Mouse (Mus musculus) heart, postnatal 0 days (tissue): ENCODE data around the gene Mmrn2. TPM values are rescaled to one million over a fixed set of nuclear protein-coding genes. Genes with fewer than 3 reads are reported as not detected.

Source experiments
- ATAC-seq: fragments of 200-750 bp; cut with Nextera tagmentation; 2 replicates; pipeline ENCODE4 v1.8.0; 2017; ENCODE audit warnings: low read depth, moderate number of reproducible peaks, moderate library complexity; ENCODE audit not compliant: insufficient read depth
- DNase-seq: peaks from one replicate; pipeline ENCODE4 v3.0.0-alpha.2; 2016; ENCODE audit warnings: low spot score
- H3K27ac ChIP-seq: fragments of 300-500 bp; sonication (generic); 2 replicates; pipeline ENCODE4 v1.5.1; 2014; ENCODE audit warnings: low read depth, mild to moderate bottlenecking
- H3K27me3 ChIP-seq: fragments of 300-500 bp; sonication (generic); 2 replicates; pipeline ENCODE4 v1.6.1; 2014; ENCODE audit warnings: low read length, mixed read lengths; ENCODE audit not compliant: control insufficient read depth, insufficient read depth
- H3K36me3 ChIP-seq: fragments of 300-500 bp; sonication (generic); replicated peaks from 2 replicates; pipeline ENCODE4 v1.6.1; 2014; ENCODE audit warnings: low read length, mixed read lengths; ENCODE audit not compliant: control insufficient read depth, insufficient read depth
- H3K4me1 ChIP-seq: fragments of 300-500 bp; sonication (generic); 2 replicates; pipeline ENCODE4 v1.6.1; 2014; ENCODE audit warnings: antibody characterized with exemption; ENCODE audit not compliant: control insufficient read depth, insufficient read depth
- H3K4me2 ChIP-seq: fragments of 300-500 bp; sonication (generic); 2 replicates; pipeline ENCODE4 v1.6.1; 2014; ENCODE audit warnings: low read depth, mild to moderate bottlenecking, low read length, moderate library complexity
- H3K4me3 ChIP-seq: fragments of 300-500 bp; sonication (generic); 2 replicates; pipeline ENCODE4 v1.5.1; 2014; ENCODE audit warnings: low read depth, low read length
- H3K9ac ChIP-seq: fragments of 300-500 bp; sonication (generic); replicated peaks from 2 replicates; pipeline ENCODE4 v1.6.1; 2014; ENCODE audit warnings: low read depth, low read length, mixed read lengths
- H3K9me3 ChIP-seq: fragments of 300-500 bp; sonication (generic); replicated peaks from 2 replicates; pipeline ENCODE4 v1.6.1; 2016; ENCODE audit warnings: low read length; ENCODE audit not compliant: control insufficient read depth
- CTCF ChIP-seq: IDR thresholded peaks from 2 replicates; pipeline ENCODE4 v1.5.1; 2016; ENCODE audit warnings: antibody characterized with exemption, control low read depth, low read depth
- EP300 ChIP-seq: IDR thresholded peaks from 2 replicates; pipeline ENCODE4 v1.6.1; 2016; ENCODE audit warnings: antibody characterized with exemption, low read depth
- WGBS: fragments of 180-500 bp; shearing (Covaris S2); extraction: QIAGEN DNeasy Blood & Tissue Kit; methylation state at CpG from one replicate; pipeline ENCODE4 v1.1.7; 2014; 5-methylcytosine and 5-hydroxymethylcytosine counted together
- polyA plus RNA-seq: library from polyadenylated mRNA; unstranded; fragments of >200 nt; fragmentation: Nextera tagmentation; extraction: Ambion mirVana; gene quantifications from 2 replicates; pipeline ENCODE4 v1.2.1, GENCODE M21; 2015
- total RNA-seq: library from RNA; depleted of rRNA; stranded (reverse); fragments of >200 nt; gene quantifications from 2 replicates; pipeline ENCODE4 v1.2.3, GENCODE M21; 2014; ENCODE audit warnings: low replicate concordance; rRNA removed

The Mmrn2 gene
- total RNA-seq (41.7 and 85.7 TPM in 2 replicates), polyA plus RNA-seq (18.7 and 20.4 TPM in 2 replicates)

DNA sequence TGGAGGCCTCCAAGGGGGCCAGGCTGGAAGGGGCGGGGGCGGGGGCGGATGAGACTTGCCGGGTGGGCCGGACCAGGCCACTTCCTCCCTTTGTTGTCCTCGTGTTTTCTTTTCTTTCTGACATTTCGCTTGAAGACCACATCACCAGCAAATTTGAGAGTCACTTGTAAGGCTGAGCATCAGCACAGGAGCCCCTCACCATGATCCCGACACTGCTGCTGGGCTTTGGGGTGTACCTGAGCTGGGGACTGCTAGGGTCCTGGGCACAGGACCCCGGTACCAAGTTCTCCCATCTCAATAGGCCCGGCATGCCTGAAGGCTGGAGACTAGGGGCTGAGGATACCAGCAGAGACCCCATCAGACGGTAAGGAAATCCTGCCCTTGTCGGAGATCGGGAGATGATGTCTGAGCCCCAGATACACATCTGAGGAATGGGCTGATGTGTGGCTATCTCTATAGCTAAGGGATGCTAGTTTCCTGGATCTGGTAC lies at the start of gene Mmrn2:
Mmrn2 (plus strand) TSS at position 51 of the 490 bp plus-strand sequence.
- Histone ChIP-seq H3K27me3 (no peaks in the 10 kb centered on the region), H3K4me1 (peaks cover 6% of the 10 kb centered on the region; the same call in 1 of the 2 replicates), H3K36me3 (no peaks in the 10 kb centered on the region), H3K9me3 (no peaks in the 10 kb centered on the region), H3K9ac (no peak within 1 kb of the TSS), H3K4me2 (peak within 1 kb of the TSS; percentile 51), H3K27ac (peak within 1 kb of the TSS; percentile 67), H3K4me3 (peak within 1 kb of the TSS; percentile 36)
- WGBS: 66% methylated on average over 13 of the region's 13 CpGs
- ATAC-seq (no peak), DNase-seq (no peak)
- TF ChIP-seq EP300: no peak
- no peak for TF ChIP-seq CTCF

DNA sequence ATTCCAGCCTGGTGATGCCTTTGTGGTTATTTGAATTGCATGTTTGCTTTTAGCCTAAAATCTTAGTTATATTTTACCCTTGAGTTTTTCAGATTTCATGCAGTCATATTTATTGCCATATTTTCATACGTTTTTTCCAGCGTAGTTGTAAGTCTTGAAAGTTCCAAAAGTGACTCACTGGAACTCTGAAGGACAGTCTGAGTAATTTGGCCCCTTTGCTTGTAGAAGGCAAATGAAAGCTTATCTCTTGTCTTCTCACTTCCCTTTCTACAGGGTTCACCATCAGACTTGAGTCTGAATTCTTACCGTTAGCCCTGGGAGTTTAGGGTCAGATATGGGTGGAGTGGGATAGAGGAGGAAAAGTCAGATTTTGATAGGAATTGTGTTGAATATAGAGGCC lies 48.7 kb upstream of the Mmrn2 start:
- no peaks in the 10 kb centered on the region for H3K9me3 ChIP-seq
- no peak overlapping the region for H3K4me2 ChIP-seq
- H3K27me3 ChIP-seq: no peaks in the 10 kb centered on the region
- TF ChIP-seq EP300 (no peak), CTCF (no peak)
- no peak overlapping the region for H3K9ac ChIP-seq
- 80% methylated on average over 3 of the region's 3 CpGs for WGBS
- H3K4me1 ChIP-seq: no peaks in the 10 kb centered on the region
- ATAC-seq (no peak), DNase-seq (no peak)
- H3K36me3 ChIP-seq: peaks cover 70% of the 10 kb centered on the region
- no peak overlapping the region for H3K4me3 ChIP-seq
- H3K27ac ChIP-seq: no peak overlapping the region

DNA sequence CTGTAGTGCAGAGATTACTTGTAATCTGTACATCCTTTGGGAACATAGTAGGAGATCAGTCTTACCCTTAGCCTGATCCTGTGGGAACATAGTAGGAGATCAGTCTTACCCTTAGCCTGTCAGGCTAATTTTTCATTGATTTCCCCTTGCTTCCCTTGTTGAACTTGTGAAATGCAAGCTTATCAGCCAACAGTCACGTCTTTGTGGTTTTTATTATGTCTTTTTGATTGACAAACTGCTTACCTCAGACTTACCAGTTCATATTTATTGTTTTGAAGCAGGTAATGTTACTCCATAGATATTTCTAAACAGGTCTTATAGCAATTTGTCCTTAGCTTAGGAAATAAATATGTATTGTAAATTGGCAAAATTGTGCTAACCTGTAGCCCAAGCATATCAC lies 47.6 kb upstream of the Mmrn2 start:
- Histone ChIP-seq H3K4me3 (no peak overlapping the region), H3K4me2 (no peak overlapping the region), H3K36me3 (peaks cover 71% of the 10 kb centered on the region), H3K27ac (no peak overlapping the region), H3K9ac (no peak overlapping the region), H3K27me3 (no peaks in the 10 kb centered on the region), H3K9me3 (no peaks in the 10 kb centered on the region), H3K4me1 (no peaks in the 10 kb centered on the region)
- TF ChIP-seq CTCF (no peak), EP300 (no peak)
- no peak for DNase-seq
- no peak for ATAC-seq
- WGBS: 64% methylated on average over 1 of the region's 1 CpGs

DNA sequence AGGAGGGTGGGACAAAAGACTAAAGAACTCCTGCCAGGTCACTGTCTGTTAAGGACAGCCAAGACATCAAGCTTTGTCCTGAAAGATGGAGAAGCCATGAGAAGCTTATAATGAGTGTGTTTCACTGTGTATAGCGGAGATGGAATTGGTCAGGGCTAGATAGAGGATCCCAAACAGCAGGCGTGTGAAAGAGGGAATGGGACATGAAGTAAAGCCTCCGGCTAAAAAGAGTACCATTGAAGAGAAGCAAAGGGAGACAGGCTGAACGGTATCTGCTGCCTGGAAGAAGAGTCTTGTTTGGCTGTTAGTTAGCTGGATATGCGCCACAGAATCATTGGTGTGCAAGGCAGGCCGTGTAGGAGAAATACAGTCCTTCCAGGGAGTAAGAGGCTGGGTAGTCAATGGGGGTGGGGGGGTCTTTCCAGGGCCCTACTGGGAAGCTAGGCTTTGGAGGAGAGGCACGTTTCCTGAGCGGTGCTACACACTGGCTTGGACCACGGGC lies 44.6 kb upstream of the Mmrn2 start:
- no peaks in the 10 kb centered on the region for H3K27me3 ChIP-seq
- no peak for TF ChIP-seq EP300
- no peak for TF ChIP-seq CTCF
- no peak for DNase-seq
- no peaks in the 10 kb centered on the region for H3K9me3 ChIP-seq
- H3K4me2 ChIP-seq: no peak overlapping the region
- WGBS: 93% methylated on average over 9 of the region's 9 CpGs
- H3K36me3 ChIP-seq: peaks cover 74% of the 10 kb centered on the region
- no peaks in the 10 kb centered on the region for H3K4me1 ChIP-seq
- no peak for ATAC-seq
- H3K4me3 ChIP-seq: no peak overlapping the region
- no peak overlapping the region for H3K27ac ChIP-seq
- H3K9ac ChIP-seq: no peak overlapping the region

DNA sequence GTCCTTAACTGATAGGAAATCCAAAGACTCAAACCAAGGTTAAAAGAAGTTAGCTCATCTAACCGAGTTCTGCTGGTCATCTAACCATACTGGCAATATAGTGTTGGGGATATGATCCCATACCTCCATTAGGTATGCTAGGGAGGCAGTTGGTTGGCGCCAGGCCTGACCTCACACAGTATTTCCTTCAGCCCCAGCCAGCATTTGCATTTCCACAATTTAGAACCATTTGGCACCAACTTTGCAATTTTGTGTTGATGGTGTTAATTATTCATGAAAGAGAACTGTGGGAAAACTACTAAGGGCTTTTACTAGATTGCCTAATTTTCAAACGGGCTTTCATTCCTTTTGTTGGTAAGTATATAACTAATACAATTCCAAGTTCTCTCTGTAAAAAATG lies 43.4 kb upstream of the Mmrn2 start:
- WGBS: 89% methylated on average over 3 of the region's 3 CpGs
- TF ChIP-seq CTCF (no peak), EP300 (no peak)
- no peak overlapping the region for H3K9ac ChIP-seq
- peaks cover 77% of the 10 kb centered on the region for H3K36me3 ChIP-seq
- no peaks in the 10 kb centered on the region for H3K27me3 ChIP-seq
- DNase-seq (no peak), ATAC-seq (no peak)
- H3K4me3 ChIP-seq: no peak overlapping the region
- no peak overlapping the region for H3K4me2 ChIP-seq
- H3K4me1 ChIP-seq: no peaks in the 10 kb centered on the region
- H3K27ac ChIP-seq: no peak overlapping the region
- H3K9me3 ChIP-seq: no peaks in the 10 kb centered on the region

DNA sequence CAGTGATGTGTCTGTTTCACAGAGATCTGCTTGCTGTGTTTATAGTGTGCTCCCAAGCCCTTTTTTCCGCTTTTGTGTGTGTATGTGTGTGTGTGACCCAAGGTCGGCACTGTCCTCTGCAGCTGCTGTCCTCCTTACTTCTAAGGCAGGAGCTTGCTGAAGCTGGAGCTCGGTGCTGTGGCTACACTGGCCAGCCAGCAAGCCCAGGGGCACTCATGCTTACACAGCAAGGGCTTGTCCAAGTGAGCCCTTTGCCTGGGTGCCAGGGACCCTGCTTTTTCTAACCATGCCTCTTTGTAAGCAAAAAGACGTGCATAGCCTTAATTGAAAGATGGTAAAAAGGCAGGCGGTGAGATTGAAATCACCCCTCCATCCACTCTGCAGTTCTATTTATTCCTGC lies 42.8 kb upstream of the Mmrn2 start:
- Histone ChIP-seq H3K36me3 (peaks cover 80% of the 10 kb centered on the region), H3K4me1 (no peaks in the 10 kb centered on the region), H3K27ac (no peak overlapping the region), H3K4me2 (no peak overlapping the region), H3K27me3 (no peaks in the 10 kb centered on the region), H3K9me3 (no peaks in the 10 kb centered on the region), H3K9ac (no peak overlapping the region), H3K4me3 (no peak overlapping the region)
- ATAC-seq (no peak), DNase-seq (no peak)
- TF ChIP-seq EP300: no peak
- WGBS: 90% methylated on average over 5 of the region's 5 CpGs
